Mouse (Mus musculus) stomach, postnatal 0 days (tissue): Measurements from ENCODE around the gene Gabrb1. TPM values are rescaled to one million over a fixed set of nuclear protein-coding genes. Genes with fewer than 3 reads are reported as not detected.

ENCODE experiments used
- ATAC-seq: fragments of 200-750 bp; cut with Nextera tagmentation; 2 replicates; pipeline ENCODE4 v1.8.0; 2017; ENCODE audit not compliant: low FRiP score, low TSS enrichment
- DNase-seq: peaks from one replicate; pipeline ENCODE4 v3.0.0-alpha.2; 2016; ENCODE audit warnings: low spot score
- H3K27ac ChIP-seq: fragments of 300-500 bp; sonication (generic); replicated peaks from 2 replicates; pipeline ENCODE4 v1.5.1; 2014; ENCODE audit warnings: mild to moderate bottlenecking, control low read depth
- H3K27me3 ChIP-seq: fragments of 300-500 bp; sonication (generic); 2 replicates; pipeline ENCODE4 v1.6.1; 2014; ENCODE audit warnings: low read length; ENCODE audit not compliant: control insufficient read depth, insufficient read depth
- H3K36me3 ChIP-seq: fragments of 300-500 bp; sonication (generic); 2 replicates; pipeline ENCODE4 v1.6.1; 2014; ENCODE audit warnings: low read length, mixed read lengths; ENCODE audit not compliant: control insufficient read depth, insufficient read depth
- H3K4me1 ChIP-seq: fragments of 300-500 bp; sonication (generic); replicated peaks from 2 replicates; pipeline ENCODE4 v1.6.1; 2014; ENCODE audit warnings: antibody characterized with exemption; ENCODE audit not compliant: control insufficient read depth, insufficient read depth
- H3K4me2 ChIP-seq: fragments of 300-500 bp; sonication (generic); replicated peaks from 2 replicates; pipeline ENCODE4 v1.6.1; 2014; ENCODE audit warnings: low read depth, mild to moderate bottlenecking, control low read depth, moderate library complexity
- H3K4me3 ChIP-seq: fragments of 300-500 bp; sonication (generic); 2 replicates; pipeline ENCODE4 v1.5.1; 2014; ENCODE audit warnings: low read depth, low read length, control low read depth
- H3K9ac ChIP-seq: fragments of 300-500 bp; sonication (generic); 2 replicates; pipeline ENCODE4 v1.6.1; 2014; ENCODE audit warnings: mild to moderate bottlenecking, low read length, control low read depth, mixed read lengths
- H3K9me3 ChIP-seq: fragments of 300-500 bp; sonication (generic); 2 replicates; pipeline ENCODE4 v1.6.1; 2016; ENCODE audit warnings: low read length; ENCODE audit not compliant: control insufficient read depth
- CTCF ChIP-seq: IDR thresholded peaks from 2 replicates; pipeline ENCODE4 v1.5.1; 2016; ENCODE audit warnings: antibody characterized with exemption, low read depth, mild to moderate bottlenecking, moderate library complexity
- EP300 ChIP-seq: optimal IDR thresholded peaks from 2 replicates; pipeline ENCODE3; 2016; ENCODE audit warnings: antibody characterized with exemption
- WGBS: fragments of 180-500 bp; shearing (Covaris S2); extraction: QIAGEN DNeasy Blood & Tissue Kit; methylation state at CpG from one replicate; pipeline ENCODE4 v1.1.7; 2014; 5-methylcytosine and 5-hydroxymethylcytosine counted together
- polyA plus RNA-seq: library from polyadenylated mRNA; unstranded; fragments of >200 nt; fragmentation: Nextera tagmentation; extraction: Ambion mirVana; gene quantifications from 2 replicates; pipeline ENCODE4 v1.2.1, GENCODE M21; 2015

Gene Gabrb1
- polyA plus RNA-seq, 1 experiment from 2014 or later = 0.10 TPM

- WGBS = under 1% methylated on average over 46 of the region's 46 CpGs
- peak overlapping the region; percentile 45; the same call in 1 of the 2 replicates for H3K9ac ChIP-seq
- ATAC-seq (peak; percentile 73), DNase-seq (peak; percentile 51)
- H3K4me1 ChIP-seq = no peaks in the 10 kb centered on the region
- TF ChIP-seq EP300 (no peak), CTCF (peak; percentile 60)
- H3K9me3 ChIP-seq = no peaks in the 10 kb centered on the region
- H3K27me3 ChIP-seq = no peaks in the 10 kb centered on the region
- H3K27ac ChIP-seq = no peak overlapping the region
- peak overlapping the region; percentile 40 for H3K4me3 ChIP-seq
- peak overlapping the region; percentile 73 for H3K4me2 ChIP-seq
- H3K36me3 ChIP-seq = no peaks in the 10 kb centered on the region
These were observed 42.8 kb downstream of the Gabrb1 start for GRCm38 (mm10) chr5:71700468-71701272.

GRCm38 (mm10) chr5:71701273-71701614, 43.3 kb downstream of the Gabrb1 start:
- no peak overlapping the region for H3K27ac ChIP-seq
- H3K4me3 ChIP-seq = peak overlapping the region; percentile 40
- no peak for ATAC-seq
- no peaks in the 10 kb centered on the region for H3K27me3 ChIP-seq
- no peaks in the 10 kb centered on the region for H3K9me3 ChIP-seq
- H3K4me2 ChIP-seq = peak overlapping the region; percentile 73
- no peaks in the 10 kb centered on the region for H3K36me3 ChIP-seq
- no peak for DNase-seq
- peak overlapping the region; percentile 45; the same call in 1 of the 2 replicates for H3K9ac ChIP-seq
- TF ChIP-seq EP300 = no peak
- no peak for TF ChIP-seq CTCF
- no peaks in the 10 kb centered on the region for H3K4me1 ChIP-seq
- 0% methylated on average over 6 of the region's 6 CpGs for WGBS

- no peak for ATAC-seq
- WGBS = 82% methylated on average over 8 of the region's 8 CpGs
These were observed 75.2 kb downstream of the Gabrb1 start for GRCm38 (mm10) chr5:71732931-71733792.

GRCm38 (mm10) chr5:71747411-71747810, 89.5 kb downstream of the Gabrb1 start:
- Histone ChIP-seq H3K9me3 (no peaks in the 10 kb centered on the region), H3K27ac (no peak overlapping the region), H3K4me1 (no peaks in the 10 kb centered on the region), H3K9ac (no peak overlapping the region), H3K36me3 (no peaks in the 10 kb centered on the region), H3K4me3 (no peak overlapping the region), H3K4me2 (no peak overlapping the region), H3K27me3 (no peaks in the 10 kb centered on the region)
- ATAC-seq (no peak), DNase-seq (no peak)
- 62% methylated on average over 2 of the region's 2 CpGs for WGBS
- TF ChIP-seq EP300 = no peak
- no peak for TF ChIP-seq CTCF

More at GRCm38 (mm10) chr5:71732931-71733792, 75.2 kb downstream of the Gabrb1 start:
- H3K4me1 ChIP-seq = no peaks in the 10 kb centered on the region
- no peaks in the 10 kb centered on the region for H3K36me3 ChIP-seq
- H3K27ac ChIP-seq = no peak overlapping the region
- H3K27me3 ChIP-seq = no peaks in the 10 kb centered on the region
- DNase-seq = no peak
- no peak overlapping the region for H3K4me2 ChIP-seq
- H3K9ac ChIP-seq = no peak overlapping the region
- no peak overlapping the region for H3K4me3 ChIP-seq
- TF ChIP-seq EP300 (no peak), CTCF (no peak)
- no peaks in the 10 kb centered on the region for H3K9me3 ChIP-seq

GRCm38 (mm10) chr5:71753966-71754365, 96.1 kb downstream of the Gabrb1 start:
- H3K4me3 ChIP-seq = no peak overlapping the region
- no peaks in the 10 kb centered on the region for H3K4me1 ChIP-seq
- TF ChIP-seq EP300 (no peak), CTCF (no peak)
- no peaks in the 10 kb centered on the region for H3K27me3 ChIP-seq
- 78% methylated on average over 5 of the region's 5 CpGs for WGBS
- H3K4me2 ChIP-seq = no peak overlapping the region
- DNase-seq (no peak), ATAC-seq (no peak)
- no peaks in the 10 kb centered on the region for H3K36me3 ChIP-seq
- H3K9me3 ChIP-seq = no peaks in the 10 kb centered on the region
- H3K9ac ChIP-seq = no peak overlapping the region
- H3K27ac ChIP-seq = no peak overlapping the region

- H3K4me1 ChIP-seq = no peaks in the 10 kb centered on the region
- H3K9ac ChIP-seq = no peak overlapping the region
- H3K9me3 ChIP-seq = no peaks in the 10 kb centered on the region
- no peak overlapping the region for H3K4me3 ChIP-seq
- 91% methylated on average over 6 of the region's 6 CpGs for WGBS
- DNase-seq (no peak), ATAC-seq (no peak)
- no peak overlapping the region for H3K4me2 ChIP-seq
- TF ChIP-seq CTCF (no peak), EP300 (no peak)
- H3K27ac ChIP-seq = no peak overlapping the region
- H3K36me3 ChIP-seq = no peaks in the 10 kb centered on the region
- H3K27me3 ChIP-seq = no peaks in the 10 kb centered on the region
These were observed 103.2 kb downstream of the Gabrb1 start for GRCm38 (mm10) chr5:71761105-71761504.
